13 mouse cellular contexts compared by ENCODE assay signal in genomic region chr19:5554212-5554611, GRCm38 (mm10). TPM values are rescaled to one million over a fixed set of nuclear protein-coding genes. Genes with fewer than 3 reads are reported as not detected.
A peak's percentile ranks its signal among the peaks of the same experiment; 100 is the strongest.
DNase-seq lines count a peak whose midpoint lies in the region; TF ChIP-seq lines count a peak whose summit lies in the region.
"Had no signal": no experiment of that assay in that cellular context is flagged by ENCODE, and none has a peak within 500 bp of the region (broad histone marks: within the 10 kb centered on the region; RNA-seq: fewer than 3 reads in every experiment).

No protein-coding gene starts in this region.

- H3K4me3 ChIP-seq in cerebellum, adult 2 months (replicated peaks; ENCODE audit: insufficient read depth, low read depth, low read length): no peak overlapping the region
- H3K4me3 ChIP-seq: left cerebral cortex, adult 2 months had no signal

- DNase-seq in urinary bladder, postnatal 36 days (ENCODE audit: low spot score in 2 of 2): peak; percentile 20 to 40
- DNase-seq in urinary bladder, postnatal 10 days (ENCODE audit: low spot score): no peak
- DNase-seq in kidney, postnatal 10 days: peak; percentile 65
- DNase-seq in lung, postnatal 10 days: peak; percentile 48
- DNase-seq in spleen, postnatal 4 days (ENCODE audit: low spot score in 2 of 2): no peak
- no peak for DNase-seq in cerebellum, adult 2 months
- no peak for DNase-seq in heart, adult 11 months
- DNase-seq in heart, adult 8-10 months (ENCODE audit: low spot score): no peak
- DNase-seq: B cell, adult 2 months; cerebellum, adult 18-20 months; embryo, embryonic 11 days; heart, postnatal 14 days had no signal

- H3K4me1 ChIP-seq in cerebellum, adult 2 months (ENCODE audit: control insufficient read depth, insufficient read depth, low read length): no peaks in the 10 kb centered on the region

- TF ChIP-seq CTCF in cerebellum, adult 2 months (IDR thresholded peaks at IDR 0.05; ENCODE audit: borderline replicate concordance, insufficient read depth, low read depth, low read length): no peak

- TF ChIP-seq POLR2A in cerebellum, adult 2 months (IDR thresholded peaks at IDR 0.05; ENCODE audit: borderline replicate concordance, insufficient read depth, low read length): no peak

- H3K27me3 ChIP-seq in cerebellum, adult 2 months (ENCODE audit: control insufficient read depth, insufficient read depth, low read length): no peaks in the 10 kb centered on the region; the same call in 1 of the 2 replicates

- no peak overlapping the region for H3K27ac ChIP-seq in cerebellum, adult 2 months (ENCODE audit: insufficient read depth, low read length)
- H3K27ac ChIP-seq: left cerebral cortex, adult 2 months had no signal

- 80% methylated on average over 14 of the region's 14 CpGs for WGBS in cerebellum, adult 2 months

RNA-seq across cellular contexts. Expression of gene Ovol1, which starts 6.2 kb away (rescaled TPM):
- 0.05 TPM in 1 of 2 replicates, not detected in the other for polyA plus RNA-seq in cerebellum, adult 2 months (2012; rRNA removed)
- total RNA-seq in heart, adult 8-10 months (2022): not detected
- total RNA-seq: heart, postnatal 14 days; left cerebral cortex, adult 2 months had no signal

RNA-seq across cellular contexts. Expression of gene Ap5b1, which starts 13.6 kb away (rescaled TPM):
- 5.1 and 5.6 TPM in 2 replicates for polyA plus RNA-seq in cerebellum, adult 2 months (2012; rRNA removed)
- 1 to 10 TPM; 2.3 to 3.2 (median 2.7) TPM for total RNA-seq in heart, adult 8-10 months (2022)

RNA-seq across cellular contexts. Expression of gene Snx32, which starts 43.9 kb away (rescaled TPM):
- polyA plus RNA-seq in cerebellum, adult 2 months (2012; rRNA removed): 176 and 185 TPM in 2 replicates
- total RNA-seq in heart, adult 8-10 months (2022): 1 to 10 TPM; 3.7 to 6.5 (median 6.0) TPM

RNA-seq across cellular contexts. Expression of gene Rnaseh2c, which starts 47.5 kb away (rescaled TPM):
- polyA plus RNA-seq in cerebellum, adult 2 months (2012; rRNA removed): 79.1 and 83.5 TPM in 2 replicates
- total RNA-seq in heart, adult 8-10 months (2022): 10 to 100 TPM; 49.9 to 66.3 (median 64.9) TPM

RNA-seq across cellular contexts. Expression of gene 1700020D05Rik, which starts 50.6 kb away (rescaled TPM):
- 6.7 and 6.8 TPM in 2 replicates for polyA plus RNA-seq in cerebellum, adult 2 months (2012; rRNA removed)
- 1 to 10 TPM in 1 of 4 experiments, under 1 TPM in 3; 0.52 to 1.4 (median 0.81) TPM for total RNA-seq in heart, adult 8-10 months (2022)

Comparison
In these comparisons a context has a peak if more than half of its experiments do, and no peak if none do; other contexts are left out.
1. DNase-seq: peak in urinary bladder, postnatal 36 days (2 of 2), kidney, postnatal 10 days (single experiment) and lung, postnatal 10 days (single experiment); none in urinary bladder, postnatal 10 days (single experiment), spleen, postnatal 4 days (0 of 2), cerebellum, adult 2 months (0 of 2), heart, adult 11 months (single experiment) and heart, adult 8-10 months (single experiment).